Mouse (Mus musculus) forebrain, embryonic 15.5 days (tissue): ENCODE measurements around the gene Usp53. TPM values are rescaled to one million over a fixed set of nuclear protein-coding genes. Genes with fewer than 3 reads are reported as not detected.

Experiments used
- ATAC-seq: fragments of 200-750 bp; cut with Nextera tagmentation; replicated peaks from 2 replicates; pipeline ENCODE4 v1.8.0; 2017; ENCODE audit warnings: mild to moderate bottlenecking, moderate TSS enrichment, moderate library complexity
- H3K27ac ChIP-seq: fragments of 300-500 bp; sonication (generic); replicated peaks from 2 replicates; pipeline ENCODE4 v1.5.1; 2015; ENCODE audit warnings: mild to moderate bottlenecking, inconsistent platforms
- H3K27me3 ChIP-seq: fragments of 300-500 bp; sonication (generic); 2 replicates; pipeline ENCODE4 v1.6.1; 2015; ENCODE audit warnings: inconsistent platforms
- H3K36me3 ChIP-seq: fragments of 300-500 bp; sonication (generic); 2 replicates; pipeline ENCODE4 v1.6.1; 2015; ENCODE audit warnings: mild to moderate bottlenecking, inconsistent platforms
- H3K4me1 ChIP-seq: fragments of 300-500 bp; sonication (generic); 2 replicates; pipeline ENCODE4 v1.6.1; 2015; ENCODE audit warnings: inconsistent platforms
- H3K4me2 ChIP-seq: fragments of 300-500 bp; sonication (generic); replicated peaks from 2 replicates; pipeline ENCODE4 v1.6.1; 2015; ENCODE audit warnings: mild to moderate bottlenecking, inconsistent platforms
- H3K4me3 ChIP-seq: fragments of 300-500 bp; sonication (generic); 2 replicates; pipeline ENCODE4 v1.5.1; 2015; ENCODE audit warnings: mild to moderate bottlenecking, inconsistent platforms
- H3K9ac ChIP-seq: fragments of 300-500 bp; sonication (generic); replicated peaks from 2 replicates; pipeline ENCODE4 v1.6.1; 2015; ENCODE audit warnings: mild to moderate bottlenecking, inconsistent platforms
- H3K9me3 ChIP-seq: fragments of 300-500 bp; sonication (generic); 2 replicates; pipeline ENCODE4 v1.6.1; 2016; ENCODE audit warnings: inconsistent platforms
- WGBS: fragments of 180-500 bp; shearing (Covaris S2); methylation state at CpG from one replicate; pipeline ENCODE4 v1.1.7; 2015; ENCODE audit warnings: mixed read lengths; 5-methylcytosine and 5-hydroxymethylcytosine counted together
- polyA plus RNA-seq: library from polyadenylated mRNA; unstranded; fragments of >200 nt; fragmentation: Nextera tagmentation; extraction: Ambion mirVana; gene quantifications from 2 replicates; pipeline ENCODE4 v1.2.1, GENCODE M21; 2015

The Usp53 gene
- polyA plus RNA-seq, 1 experiment from 2014 or later = 5.3 TPM

DNA sequence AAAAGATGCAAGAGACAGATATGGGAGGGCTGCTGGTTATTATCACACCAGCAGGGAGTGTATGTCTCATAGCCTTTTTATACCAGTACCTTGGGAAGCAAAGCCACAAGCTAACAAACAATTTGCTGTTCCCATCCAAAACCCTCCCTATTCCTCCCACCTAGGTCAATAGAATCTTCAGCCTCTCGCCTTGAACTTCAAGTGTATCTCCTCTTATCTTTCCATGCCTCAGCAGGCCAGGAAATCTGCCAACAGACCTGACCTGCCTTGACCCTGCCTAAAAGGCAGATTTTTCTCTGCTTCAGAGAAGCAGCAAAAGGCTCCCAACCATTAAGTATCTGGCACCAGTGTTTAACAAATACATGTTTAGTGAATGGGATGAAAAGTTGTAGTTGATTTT lies 2.1 kb upstream of the Usp53 start:
- ATAC-seq = no peak
- H3K9me3 ChIP-seq = no peaks in the 10 kb centered on the region
- H3K27ac ChIP-seq = no peak overlapping the region
- WGBS = 72% methylated on average over 1 of the region's 1 CpGs
- peaks cover 5% of the 10 kb centered on the region for H3K4me1 ChIP-seq
- H3K27me3 ChIP-seq = no peaks in the 10 kb centered on the region
- no peak overlapping the region for H3K4me2 ChIP-seq
- H3K9ac ChIP-seq = no peak overlapping the region
- no peaks in the 10 kb centered on the region for H3K36me3 ChIP-seq
- H3K4me3 ChIP-seq = no peak overlapping the region

DNA sequence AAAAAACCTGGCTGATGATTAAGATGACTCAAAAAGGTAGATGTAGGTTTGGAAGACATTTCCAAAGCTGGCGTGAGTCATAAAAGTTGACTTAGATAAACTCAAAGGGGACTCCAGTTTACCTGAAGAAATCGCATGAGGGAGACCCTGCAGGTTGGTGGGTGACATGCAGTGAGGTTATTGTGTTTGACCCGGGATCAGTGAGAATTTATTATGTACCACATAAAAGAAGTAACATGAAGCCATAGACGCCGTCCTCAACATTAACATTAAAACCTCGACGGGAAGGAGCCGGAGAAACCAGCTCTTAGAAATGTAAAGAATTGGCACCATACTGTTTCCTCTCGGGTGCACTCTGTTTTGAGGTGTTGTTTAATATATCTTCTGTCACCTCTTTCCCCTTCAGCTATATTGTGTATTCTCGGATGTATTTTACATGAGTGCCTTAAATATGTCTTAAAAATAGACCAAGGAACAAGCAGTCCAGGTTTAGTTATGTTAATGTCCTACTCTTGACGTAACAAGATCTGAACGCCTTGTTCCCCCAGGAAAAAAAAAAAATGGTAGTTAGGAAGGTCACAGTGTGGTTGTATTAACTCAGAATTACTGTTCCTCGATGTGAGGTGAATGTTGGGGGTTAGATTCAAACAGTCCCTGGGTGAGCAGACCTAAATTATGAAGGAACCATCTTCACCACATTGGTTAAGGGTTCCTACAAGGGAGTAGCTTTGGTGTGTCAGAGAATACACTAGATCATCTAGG lies 1.1 kb upstream of the Usp53 start:
- peak overlapping the region; percentile 95 for H3K27ac ChIP-seq
- H3K27me3 ChIP-seq = no peaks in the 10 kb centered on the region
- H3K4me1 ChIP-seq = peaks cover 5% of the 10 kb centered on the region
- H3K9ac ChIP-seq = peak overlapping the region; percentile 91
- WGBS = 15% methylated on average over 13 of the region's 13 CpGs
- H3K36me3 ChIP-seq = no peaks in the 10 kb centered on the region
- no peak for ATAC-seq
- H3K4me3 ChIP-seq = peak overlapping the region; percentile 68
- H3K9me3 ChIP-seq = no peaks in the 10 kb centered on the region
- peak overlapping the region; percentile 67 for H3K4me2 ChIP-seq

DNA sequence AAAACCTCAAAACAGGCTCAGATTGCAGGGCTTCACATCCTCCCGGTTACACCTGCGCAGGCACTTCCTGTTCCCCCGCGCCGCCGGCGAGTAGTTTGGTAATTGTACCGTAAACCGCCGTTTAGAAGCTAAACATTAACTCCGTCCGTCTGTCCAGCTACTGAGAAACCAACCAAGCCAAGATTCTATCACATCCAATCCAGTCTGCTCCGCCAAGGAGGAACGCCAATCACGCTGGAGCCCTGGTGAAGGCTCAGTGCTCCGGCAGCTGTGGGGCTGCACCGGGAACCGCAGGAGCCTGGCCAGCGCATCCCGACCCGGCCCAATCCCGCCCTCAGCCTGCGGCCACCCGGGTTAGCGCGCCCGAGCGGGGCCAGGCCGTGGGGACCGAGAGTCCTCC lies 461 bp downstream of the Usp53 start:
- H3K4me2 ChIP-seq = peak overlapping the region; percentile 67
- WGBS = under 1% methylated on average over 30 of the region's 30 CpGs
- H3K9me3 ChIP-seq = no peaks in the 10 kb centered on the region
- ATAC-seq = peak; percentile 87
- H3K27ac ChIP-seq = peak overlapping the region; percentile 95
- H3K4me1 ChIP-seq = peaks cover 5% of the 10 kb centered on the region
- H3K36me3 ChIP-seq = 0 out of 2 replicates have a peak, but pooled peaks cover 2% of the 10 kb centered on the region
- H3K9ac ChIP-seq = peak overlapping the region; percentile 68
- H3K4me3 ChIP-seq = peak overlapping the region; percentile 68
- H3K27me3 ChIP-seq = no peaks in the 10 kb centered on the region

DNA sequence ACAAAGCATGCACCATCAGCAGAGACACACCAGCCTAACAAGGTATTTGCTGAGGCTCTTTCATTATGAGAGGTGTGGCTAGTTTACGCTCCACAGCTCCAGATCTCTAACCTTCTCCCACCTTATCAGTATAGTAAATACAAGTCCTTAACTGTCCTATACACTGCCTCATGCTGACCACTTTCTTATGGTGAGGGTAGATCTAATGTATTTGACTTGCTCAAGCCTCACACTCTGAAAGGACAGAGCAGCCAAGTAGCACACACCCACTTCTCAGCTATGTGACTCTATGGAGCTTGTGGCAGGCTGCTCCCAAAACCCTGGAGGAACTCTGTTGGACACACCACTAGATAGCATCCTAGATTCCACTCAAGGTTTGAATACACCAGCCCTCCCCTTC lies 8.3 kb downstream of the Usp53 start:
- H3K27ac ChIP-seq = no peak overlapping the region
- no peaks in the 10 kb centered on the region for H3K27me3 ChIP-seq
- 91% methylated on average over 1 of the region's 1 CpGs for WGBS
- H3K9ac ChIP-seq = no peak overlapping the region
- peaks cover 10% of the 10 kb centered on the region for H3K4me1 ChIP-seq
- H3K4me3 ChIP-seq = no peak overlapping the region
- no peak for ATAC-seq
- no peak overlapping the region for H3K4me2 ChIP-seq
- H3K36me3 ChIP-seq = 0 out of 2 replicates have a peak, but pooled peaks cover 2% of the 10 kb centered on the region
- H3K9me3 ChIP-seq = no peaks in the 10 kb centered on the region

DNA sequence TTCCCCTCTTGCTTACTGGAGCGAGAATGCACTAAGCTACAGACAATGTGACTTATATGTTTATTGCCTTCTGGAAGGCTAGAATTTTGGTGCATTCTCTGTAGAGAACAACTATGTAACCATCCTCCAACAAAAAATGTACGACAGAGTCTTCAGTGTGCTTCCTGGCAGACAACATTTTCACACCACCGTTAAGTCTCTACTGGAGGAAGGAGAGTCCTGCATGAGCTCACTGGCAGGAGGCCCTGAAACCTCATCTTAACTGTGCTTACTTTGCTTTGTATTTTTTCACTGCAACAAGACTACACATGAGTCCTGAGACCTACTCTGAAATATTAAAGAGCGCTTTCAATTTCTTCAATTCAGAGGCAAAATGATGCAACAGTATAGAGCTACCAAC lies 8.9 kb downstream of the Usp53 start:
- Histone ChIP-seq H3K4me1 (peaks cover 10% of the 10 kb centered on the region), H3K4me2 (no peak overlapping the region), H3K36me3 (0 out of 2 replicates have a peak, but pooled peaks cover 2% of the 10 kb centered on the region), H3K27ac (no peak overlapping the region), H3K4me3 (no peak overlapping the region), H3K9ac (no peak overlapping the region), H3K9me3 (no peaks in the 10 kb centered on the region), H3K27me3 (no peaks in the 10 kb centered on the region)
- ATAC-seq = no peak
- 70% methylated on average over 4 of the region's 4 CpGs for whole genome bisulfite sequencing

DNA sequence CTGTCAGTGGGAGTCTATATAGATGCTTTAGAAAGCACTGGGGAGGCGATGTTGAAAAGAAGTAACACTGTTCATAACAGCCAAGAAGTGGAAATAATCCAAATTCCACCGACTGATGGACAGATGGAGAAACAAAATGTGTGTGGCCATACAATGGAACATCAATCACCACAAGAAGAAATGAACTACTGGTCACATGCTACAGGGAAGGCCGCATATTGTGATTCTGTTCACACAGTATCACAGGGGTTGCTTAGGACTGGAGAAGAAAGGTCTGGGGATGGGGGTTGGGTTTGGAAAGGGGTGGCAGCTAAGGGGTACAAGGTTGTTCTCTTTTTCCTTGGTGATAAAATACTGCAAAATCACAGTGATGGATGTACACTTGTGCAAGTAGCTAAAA lies 9.5 kb downstream of the Usp53 start:
- Histone ChIP-seq H3K9ac (no peak overlapping the region), H3K27ac (no peak overlapping the region), H3K4me3 (no peak overlapping the region), H3K9me3 (no peaks in the 10 kb centered on the region), H3K4me2 (no peak overlapping the region), H3K4me1 (peaks cover 10% of the 10 kb centered on the region), H3K36me3 (0 out of 2 replicates have a peak, but pooled peaks cover 2% of the 10 kb centered on the region), H3K27me3 (no peaks in the 10 kb centered on the region)
- ATAC-seq = peak; percentile 70
- 22% methylated on average over 3 of the region's 3 CpGs for WGBS

DNA sequence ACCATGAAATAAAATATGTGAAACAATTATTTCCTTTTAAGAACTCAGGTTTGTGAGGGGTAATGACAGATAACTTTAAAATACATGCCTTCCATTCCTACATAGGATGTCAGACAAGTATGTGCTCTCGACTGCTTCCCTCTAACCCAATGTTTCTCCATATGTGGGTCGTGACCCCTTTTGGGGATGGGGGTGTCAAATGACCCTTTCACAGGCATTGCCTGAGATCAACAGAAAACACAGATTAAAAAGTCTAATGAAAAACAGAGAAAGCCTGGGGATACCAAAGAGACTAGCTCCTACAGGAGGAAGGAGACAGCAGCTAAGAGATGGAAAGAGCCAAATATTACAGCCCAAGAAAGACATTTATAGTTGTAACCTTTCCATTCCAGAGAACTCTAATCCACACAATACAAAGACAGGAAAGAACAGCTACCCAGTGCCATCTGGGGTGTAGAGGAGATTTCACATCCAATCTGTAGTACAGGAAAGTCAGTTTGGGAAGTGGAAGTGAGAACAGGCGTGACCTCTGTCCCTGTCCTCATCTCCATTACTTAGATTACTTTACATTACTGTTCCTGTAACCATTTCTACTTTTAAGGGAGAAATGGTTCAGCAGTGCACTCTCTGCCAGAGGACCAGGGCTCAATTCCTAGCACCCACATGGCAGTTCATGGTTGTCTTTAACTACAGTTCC lies 12.0 kb downstream of the Usp53 start:
- H3K27me3 ChIP-seq = no peaks in the 10 kb centered on the region
- H3K4me3 ChIP-seq = no peak overlapping the region
- no peaks in the 10 kb centered on the region for H3K9me3 ChIP-seq
- H3K4me1 ChIP-seq = peaks cover 10% of the 10 kb centered on the region
- H3K27ac ChIP-seq = no peak overlapping the region
- WGBS = 80% methylated on average over 3 of the region's 3 CpGs
- no peaks in the 10 kb centered on the region for H3K36me3 ChIP-seq
- no peak overlapping the region for H3K4me2 ChIP-seq
- no peak overlapping the region for H3K9ac ChIP-seq
- ATAC-seq = no peak

DNA sequence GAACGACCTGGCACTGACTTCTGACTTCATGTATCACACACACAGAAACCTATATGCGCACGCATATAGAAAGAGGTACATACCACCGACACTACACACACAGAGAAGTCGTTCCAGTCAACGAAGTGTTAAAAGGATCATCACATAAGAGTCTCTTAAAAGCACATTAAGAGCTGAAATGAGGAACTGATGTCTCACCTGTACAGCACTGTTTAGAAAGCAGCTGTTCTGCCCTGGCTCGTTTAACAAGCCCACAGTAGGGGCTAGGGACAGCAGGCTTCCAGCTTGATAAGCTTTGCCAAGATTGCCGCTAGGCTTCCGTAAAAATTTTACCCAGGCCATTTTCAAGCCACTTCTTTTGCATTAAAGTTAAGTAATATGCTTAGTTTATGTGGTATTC lies 15.9 kb downstream of the Usp53 start:
- Histone ChIP-seq H3K36me3 (no peaks in the 10 kb centered on the region), H3K9me3 (no peaks in the 10 kb centered on the region), H3K9ac (no peak overlapping the region), H3K4me2 (no peak overlapping the region), H3K4me1 (no peaks in the 10 kb centered on the region), H3K4me3 (no peak overlapping the region), H3K27me3 (no peaks in the 10 kb centered on the region), H3K27ac (no peak overlapping the region)
- 89% methylated on average over 9 of the region's 9 CpGs for WGBS
- no peak for ATAC-seq

DNA sequence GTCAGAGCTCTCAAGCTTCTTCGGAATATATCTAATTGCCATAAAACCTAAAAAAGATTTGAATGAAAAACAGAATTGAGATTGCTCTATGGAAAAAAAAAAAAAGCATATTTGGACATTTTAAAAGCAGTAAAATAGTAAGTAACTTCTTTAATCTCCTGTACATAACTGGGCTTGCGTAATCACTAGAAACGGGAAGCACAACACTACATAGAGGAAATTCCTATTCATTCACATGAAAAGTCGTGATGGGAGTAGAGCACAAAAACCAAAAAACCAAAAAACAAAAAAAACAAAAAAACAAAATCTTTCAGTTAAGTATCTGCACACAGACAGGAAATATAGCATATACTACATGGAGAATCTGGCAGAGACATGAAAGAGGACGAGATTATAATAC lies 20.0 kb downstream of the Usp53 start:
- Histone ChIP-seq H3K27ac (no peak overlapping the region), H3K4me1 (no peaks in the 10 kb centered on the region), H3K9ac (no peak overlapping the region), H3K4me3 (no peak overlapping the region), H3K9me3 (no peaks in the 10 kb centered on the region), H3K27me3 (no peaks in the 10 kb centered on the region), H3K36me3 (no peaks in the 10 kb centered on the region), H3K4me2 (no peak overlapping the region)
- 88% methylated on average over 5 of the region's 5 CpGs for WGBS
- no peak for ATAC-seq

DNA sequence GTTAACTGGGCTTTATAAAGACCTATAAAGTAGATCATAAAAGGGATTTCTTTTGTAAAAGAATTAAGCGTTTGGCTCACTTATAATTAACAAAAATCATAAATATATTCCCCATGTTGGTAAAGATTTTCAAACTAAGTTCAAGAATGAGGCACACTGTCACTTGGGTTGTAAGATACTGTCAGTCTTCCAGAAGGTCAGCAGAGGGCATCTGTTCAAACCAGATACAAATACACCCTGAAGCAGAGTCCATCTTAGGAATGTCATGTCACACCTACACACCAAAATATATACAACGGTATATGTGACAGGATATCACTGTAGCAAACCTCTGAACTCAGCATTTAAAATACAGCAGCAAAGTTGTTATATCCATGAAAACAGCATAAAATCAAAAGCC lies 34.2 kb downstream of the Usp53 start:
- WGBS = 95% methylated on average over 2 of the region's 2 CpGs
- H3K4me3 ChIP-seq = no peak overlapping the region

DNA sequence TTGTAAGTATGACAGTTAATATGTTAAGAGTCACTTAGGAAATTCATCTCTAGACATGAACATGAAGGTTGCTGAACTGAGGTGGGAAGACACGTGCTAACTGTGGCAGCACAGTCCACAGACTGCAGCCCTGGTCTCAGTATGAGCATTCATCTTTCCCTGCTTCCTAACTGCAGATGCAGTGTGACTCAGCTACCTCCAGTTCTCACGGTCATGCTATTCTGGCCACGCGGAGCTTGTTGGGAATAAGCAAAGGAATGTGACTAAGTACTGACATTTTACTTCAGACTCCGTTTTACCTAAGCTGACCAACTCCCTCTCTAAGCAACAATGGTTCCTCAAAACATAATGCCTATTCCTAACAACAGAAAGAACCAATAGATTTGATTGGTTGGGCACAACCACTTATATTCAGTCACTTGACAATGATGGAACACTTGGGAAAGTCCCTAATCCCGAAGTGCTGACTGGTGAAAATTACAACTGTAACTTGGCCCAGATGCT lies 40.9 kb downstream of the Usp53 start:
- no peaks in the 10 kb centered on the region for H3K27me3 ChIP-seq
- ATAC-seq = no peak
- 81% methylated on average over 6 of the region's 6 CpGs for WGBS
- no peak overlapping the region for H3K9ac ChIP-seq
- H3K27ac ChIP-seq = no peak overlapping the region
- no peak overlapping the region for H3K4me2 ChIP-seq
- no peaks in the 10 kb centered on the region for H3K36me3 ChIP-seq
- no peaks in the 10 kb centered on the region for H3K4me1 ChIP-seq
- H3K4me3 ChIP-seq = no peak overlapping the region
- no peaks in the 10 kb centered on the region for H3K9me3 ChIP-seq

More for the DNA sequence above, 34.2 kb downstream of the Usp53 start:
- no peak for ATAC-seq
- Histone ChIP-seq H3K9ac (no peak overlapping the region), H3K4me2 (no peak overlapping the region), H3K27ac (no peak overlapping the region), H3K36me3 (0 out of 2 replicates have a peak, but pooled peaks cover 6% of the 10 kb centered on the region), H3K9me3 (no peaks in the 10 kb centered on the region), H3K4me1 (no peaks in the 10 kb centered on the region), H3K27me3 (no peaks in the 10 kb centered on the region)

DNA sequence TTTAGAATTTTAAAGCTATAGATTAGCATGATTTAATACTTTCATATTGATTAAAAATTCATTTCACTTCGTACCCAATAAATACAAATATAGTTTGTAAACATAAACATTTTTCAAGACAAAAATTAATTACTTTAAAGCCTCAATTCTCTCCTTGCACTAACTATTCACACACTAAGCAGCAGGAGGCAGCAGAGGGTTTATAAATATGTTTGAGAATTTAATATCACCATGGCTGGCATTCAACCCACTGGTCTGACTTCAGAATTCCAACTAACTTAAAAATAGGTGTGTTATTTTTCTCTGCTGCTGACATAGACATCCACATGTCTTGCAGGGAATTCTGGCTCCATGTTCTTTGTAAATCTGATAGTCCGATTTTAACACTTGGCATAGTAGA lies 45.1 kb downstream of the Usp53 start:
- Histone ChIP-seq H3K4me1 (no peaks in the 10 kb centered on the region), H3K27me3 (no peaks in the 10 kb centered on the region), H3K4me3 (no peak overlapping the region), H3K4me2 (no peak overlapping the region), H3K27ac (no peak overlapping the region), H3K9ac (no peak overlapping the region), H3K9me3 (no peaks in the 10 kb centered on the region), H3K36me3 (no peaks in the 10 kb centered on the region)
- ATAC-seq = no peak
- 81% methylated on average over 2 of the region's 2 CpGs for WGBS
